Mouse (Mus musculus): ENCODE results near the gene Dcst1. TPM values are rescaled to one million over a fixed set of nuclear protein-coding genes. Genes with fewer than 3 reads are reported as not detected.

Dcst1 gene
- polyA plus RNA-seq, 1 experiment from 2014 or later, result 23.5 TPM

GRCm38 (mm10) chr3:89402693-89403092 is 37.6 kb upstream of the Dcst1 start, which contains the start of gene Lenep:
Lenep (minus strand) TSS chr3:89402793.
- no peak for TF ChIP-seq CTCF (IDR thresholded peaks at IDR 0.05; ENCODE audit: low read depth)
- no peak within 1 kb of the TSS for H3K4me2 ChIP-seq (replicated peaks; ENCODE audit: low read depth)
- peaks cover 45% of the 10 kb centered on the region for H3K36me3 ChIP-seq (ENCODE audit: control insufficient read depth, insufficient read depth)
- H3K9ac ChIP-seq (ENCODE audit: low read depth, low read length), result no peak within 1 kb of the TSS
- H3K27me3 ChIP-seq (replicated peaks; ENCODE audit: control insufficient read depth, insufficient read depth, low read length), result no peaks in the 10 kb centered on the region
- no peaks in the 10 kb centered on the region for H3K9me3 ChIP-seq (ENCODE audit: control insufficient read depth)
- H3K27ac ChIP-seq (ENCODE audit: low read depth, low read length), result peak within 1 kb of the TSS; percentile 54; the same call in 1 of the 2 replicates
- H3K4me3 ChIP-seq (ENCODE audit: low read depth, low read length), result no peak within 1 kb of the TSS
- no peak for ATAC-seq
- 77% methylated on average over 5 of the region's 5 CpGs for WGBS
- no peaks in the 10 kb centered on the region for H3K4me1 ChIP-seq (replicated peaks; ENCODE audit: control insufficient read depth, insufficient read depth, low read length)

GRCm38 (mm10) chr3:89401329-89401728 is 36.3 kb upstream of the Dcst1 start:
- Histone ChIP-seq H3K9me3 (ENCODE audit: control insufficient read depth) (no peaks in the 10 kb centered on the region), H3K27me3 (replicated peaks; ENCODE audit: control insufficient read depth, insufficient read depth, low read length) (no peaks in the 10 kb centered on the region), H3K36me3 (ENCODE audit: control insufficient read depth, insufficient read depth) (peaks cover 40% of the 10 kb centered on the region), H3K4me3 (ENCODE audit: low read depth, low read length) (no peak overlapping the region), H3K4me2 (replicated peaks; ENCODE audit: low read depth) (no peak overlapping the region), H3K27ac (ENCODE audit: low read depth, low read length) (peak overlapping the region; percentile 54), H3K9ac (ENCODE audit: low read depth, low read length) (no peak overlapping the region), H3K4me1 (replicated peaks; ENCODE audit: control insufficient read depth, insufficient read depth, low read length) (no peaks in the 10 kb centered on the region)
- peak; percentile 24; the same call in 1 of the 2 replicates for ATAC-seq
- no peak for TF ChIP-seq CTCF (IDR thresholded peaks at IDR 0.05; ENCODE audit: low read depth)
- 72% methylated on average over 7 of the region's 7 CpGs for WGBS

GRCm38 (mm10) chr3:89396654-89397005 is 31.6 kb upstream of the Dcst1 start:
- Histone ChIP-seq H3K4me2 (replicated peaks; ENCODE audit: low read depth) (peak overlapping the region; percentile 85), H3K9me3 (ENCODE audit: control insufficient read depth) (no peaks in the 10 kb centered on the region), H3K27ac (ENCODE audit: low read depth, low read length) (0 out of 2 replicates have a peak overlapping the region, but pooled peaks have one; percentile 97), H3K9ac (ENCODE audit: low read depth, low read length) (no peak overlapping the region), H3K27me3 (replicated peaks; ENCODE audit: control insufficient read depth, insufficient read depth, low read length) (no peaks in the 10 kb centered on the region), H3K4me3 (ENCODE audit: low read depth, low read length) (peak overlapping the region; percentile 76), H3K36me3 (ENCODE audit: control insufficient read depth, insufficient read depth) (peaks cover 5% of the 10 kb centered on the region; the same call in 1 of the 2 replicates), H3K4me1 (replicated peaks; ENCODE audit: control insufficient read depth, insufficient read depth, low read length) (no peaks in the 10 kb centered on the region)
- 4% methylated on average over 4 of the region's 4 CpGs for WGBS
- TF ChIP-seq CTCF (IDR thresholded peaks at IDR 0.05; ENCODE audit: low read depth), result no peak
- no peak for ATAC-seq

- Histone ChIP-seq H3K9ac (ENCODE audit: low read depth, low read length) (peak overlapping the region; percentile 52), H3K4me3 (ENCODE audit: low read depth, low read length) (peak overlapping the region; percentile 76), H3K4me2 (replicated peaks; ENCODE audit: low read depth) (peak overlapping the region; percentile 85), H3K9me3 (ENCODE audit: control insufficient read depth) (no peaks in the 10 kb centered on the region), H3K27me3 (replicated peaks; ENCODE audit: control insufficient read depth, insufficient read depth, low read length) (no peaks in the 10 kb centered on the region), H3K36me3 (ENCODE audit: control insufficient read depth, insufficient read depth) (no peaks in the 10 kb centered on the region), H3K27ac (ENCODE audit: low read depth, low read length) (peak overlapping the region; percentile 97; the same call in 1 of the 2 replicates), H3K4me1 (replicated peaks; ENCODE audit: control insufficient read depth, insufficient read depth, low read length) (no peaks in the 10 kb centered on the region)
- 1% methylated on average over 42 of the region's 44 CpGs for WGBS
- TF ChIP-seq CTCF (IDR thresholded peaks at IDR 0.05; ENCODE audit: low read depth), result peak; percentile 91
- no peak for ATAC-seq
Measured at GRCm38 (mm10) chr3:89395806-89396653, 31.0 kb upstream of the Dcst1 start.

- Histone ChIP-seq H3K36me3 (ENCODE audit: control insufficient read depth, insufficient read depth) (no peaks in the 10 kb centered on the region), H3K4me1 (replicated peaks; ENCODE audit: control insufficient read depth, insufficient read depth, low read length) (no peaks in the 10 kb centered on the region), H3K4me2 (replicated peaks; ENCODE audit: low read depth) (peak overlapping the region; percentile 85), H3K27me3 (replicated peaks; ENCODE audit: control insufficient read depth, insufficient read depth, low read length) (no peaks in the 10 kb centered on the region), H3K4me3 (ENCODE audit: low read depth, low read length) (peak overlapping the region; percentile 76), H3K9ac (ENCODE audit: low read depth, low read length) (peak overlapping the region; percentile 67), H3K9me3 (ENCODE audit: control insufficient read depth) (no peaks in the 10 kb centered on the region), H3K27ac (ENCODE audit: low read depth, low read length) (peak overlapping the region; percentile 97)
- WGBS, result 4% methylated on average over 10 of the region's 10 CpGs
- no peak for TF ChIP-seq CTCF (IDR thresholded peaks at IDR 0.05; ENCODE audit: low read depth)
- no peak for ATAC-seq
Measured at GRCm38 (mm10) chr3:89395419-89395805, 30.4 kb upstream of the Dcst1 start.

- H3K9me3 ChIP-seq (ENCODE audit: control insufficient read depth), result no peaks in the 10 kb centered on the region
- 0% methylated on average over 12 of the region's 12 CpGs for WGBS
- 0 out of 2 replicates have a peak, but pooled peaks have one; percentile 6 for TF ChIP-seq CTCF (IDR thresholded peaks at IDR 0.05; ENCODE audit: low read depth)
Measured at GRCm38 (mm10) chr3:89394894-89395256, 29.8 kb upstream of the Dcst1 start.

More at GRCm38 (mm10) chr3:89394894-89395256, 29.8 kb upstream of the Dcst1 start:
- Histone ChIP-seq H3K4me3 (ENCODE audit: low read depth, low read length) (peak overlapping the region; percentile 76), H3K4me2 (replicated peaks; ENCODE audit: low read depth) (peak overlapping the region; percentile 85), H3K27me3 (replicated peaks; ENCODE audit: control insufficient read depth, insufficient read depth, low read length) (no peaks in the 10 kb centered on the region), H3K36me3 (ENCODE audit: control insufficient read depth, insufficient read depth) (no peaks in the 10 kb centered on the region), H3K4me1 (replicated peaks; ENCODE audit: control insufficient read depth, insufficient read depth, low read length) (no peaks in the 10 kb centered on the region), H3K27ac (ENCODE audit: low read depth, low read length) (peak overlapping the region; percentile 97), H3K9ac (ENCODE audit: low read depth, low read length) (peak overlapping the region; percentile 67; the same call in 1 of the 2 replicates)
- peak; percentile 37 for ATAC-seq
